39 mouse cellular contexts compared by ENCODE assay signal in the genomic region with DNA sequence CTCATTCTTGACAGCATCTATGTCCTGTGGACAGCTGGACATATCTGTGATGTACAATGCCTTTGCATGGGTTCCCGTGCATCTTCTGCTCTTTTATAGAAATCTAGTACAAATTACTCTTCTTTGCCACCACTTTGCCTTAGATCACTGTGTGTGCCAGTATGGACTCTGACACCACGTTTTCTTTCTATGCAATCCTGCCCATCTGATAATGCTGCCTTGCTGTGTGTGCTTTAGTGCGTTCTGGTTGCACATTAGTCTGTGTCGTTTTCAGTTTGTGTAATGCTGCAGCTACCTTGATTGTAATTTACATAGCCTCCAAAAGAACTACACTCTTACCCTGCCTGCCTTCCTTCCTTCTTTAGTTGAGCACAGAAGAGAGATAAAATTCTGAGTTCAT. TPM values are rescaled to one million over a fixed set of nuclear protein-coding genes. Genes with fewer than 3 reads are reported as not detected.
"Had no signal": no experiment of that assay in that cellular context is flagged by ENCODE, and none has a peak within 500 bp of the region (broad histone marks: within the 10 kb centered on the region; RNA-seq: fewer than 3 reads in every experiment).

No protein-coding gene starts in this region.

- ATAC-seq: forebrain, embryonic 13.5 days; forebrain, embryonic 14.5 days; forebrain, embryonic 15.5 days; forebrain, embryonic 16.5 days; forebrain, postnatal 0 days had no signal

- H3K27me3 ChIP-seq: embryonic facial prominence, embryonic 12.5 days; embryonic facial prominence, embryonic 13.5 days; embryonic facial prominence, embryonic 15.5 days; forebrain, embryonic 12.5 days; forebrain, embryonic 13.5 days; forebrain, embryonic 15.5 days had no signal

- H3K4me3 ChIP-seq: embryonic facial prominence, embryonic 10.5 days; embryonic facial prominence, embryonic 12.5 days; embryonic facial prominence, embryonic 13.5 days; embryonic facial prominence, embryonic 15.5 days; erythroblast, embryonic 14.5 days; forebrain, embryonic 10.5 days; forebrain, embryonic 12.5 days; forebrain, embryonic 13.5 days; forebrain, embryonic 15.5 days; gastrocnemius, adult 2 months; heart, adult 2 months had no signal

- H3K27ac ChIP-seq: embryonic facial prominence, embryonic 10.5 days; embryonic facial prominence, embryonic 12.5 days; embryonic facial prominence, embryonic 13.5 days; embryonic facial prominence, embryonic 15.5 days; forebrain, embryonic 10.5 days; forebrain, embryonic 12.5 days; forebrain, embryonic 13.5 days; forebrain, embryonic 15.5 days; gastrocnemius, adult 2 months; heart, adult 2 months had no signal

- H3K9me3 ChIP-seq: embryonic facial prominence, embryonic 10.5 days; embryonic facial prominence, embryonic 12.5 days; embryonic facial prominence, embryonic 13.5 days; embryonic facial prominence, embryonic 15.5 days; forebrain, embryonic 10.5 days; forebrain, embryonic 12.5 days; forebrain, embryonic 13.5 days; forebrain, embryonic 15.5 days had no signal

- H3K9ac ChIP-seq: embryonic facial prominence, embryonic 12.5 days; embryonic facial prominence, embryonic 13.5 days; embryonic facial prominence, embryonic 15.5 days; forebrain, embryonic 12.5 days; forebrain, embryonic 13.5 days; forebrain, embryonic 15.5 days; forebrain, postnatal 0 days had no signal

- DNase-seq: cerebellum, adult 2 months; cerebellum, adult 8-10 months; cerebellum, adult 9-10 months; cerebellum, adult 9-11 months; cerebellum, postnatal 10 days; cerebellum, postnatal 14 days; cerebellum, postnatal 25 days; cerebellum, postnatal 36 days; embryo, embryonic 11 days; forebrain, postnatal 0 days; gastrocnemius, adult 2 months; gastrocnemius, postnatal 10 days; gastrocnemius, postnatal 14 days; gastrocnemius, postnatal 25 days; gastrocnemius, postnatal 36 days; heart, adult 18-20 months; heart, adult 2 months had no signal

- H3K4me2 ChIP-seq: embryonic facial prominence, embryonic 12.5 days; embryonic facial prominence, embryonic 13.5 days; embryonic facial prominence, embryonic 15.5 days; forebrain, embryonic 12.5 days; forebrain, embryonic 13.5 days; forebrain, embryonic 15.5 days had no signal

RNA-seq across cellular contexts. Expression of a gene that starts 6.3 kb away (rescaled TPM):
- total RNA-seq: common myeloid progenitor, adult 5-6 weeks; forebrain, postnatal 0 days; gastrocnemius, adult 18-20 months; gastrocnemius, adult 2 months; gastrocnemius, adult 8-10 months; gastrocnemius, postnatal 10 days; gastrocnemius, postnatal 14 days; gastrocnemius, postnatal 25 days; gastrocnemius, postnatal 36 days; gastrocnemius, postnatal 4 days; granulocyte monocyte progenitor cell, adult 5-6 weeks; heart, adult 18-20 months; heart, adult 2 months had no signal
- polyA plus RNA-seq: cerebellum, adult 2 months; cortical plate, adult 2 months; embryonic facial prominence, embryonic 10.5 days; embryonic facial prominence, embryonic 11.5 days; embryonic facial prominence, embryonic 13.5 days; embryonic facial prominence, embryonic 14.5 days; embryonic facial prominence, embryonic 15.5 days; erythroblast, embryonic 14.5 days; forebrain, embryonic 10.5 days; forebrain, embryonic 11.5 days; forebrain, embryonic 12.5 days; forebrain, embryonic 13.5 days; forebrain, embryonic 14.5 days; forebrain, embryonic 15.5 days; forebrain, embryonic 16.5 days; forebrain, postnatal 0 days; frontal cortex, adult 2 months; gonadal fat pad, adult 2 months; heart, adult 2 months had no signal

RNA-seq across cellular contexts. Expression of a gene that starts 52.0 kb away (rescaled TPM):
- total RNA-seq: common myeloid progenitor, adult 5-6 weeks; forebrain, postnatal 0 days; gastrocnemius, adult 18-20 months; gastrocnemius, adult 2 months; gastrocnemius, adult 8-10 months; gastrocnemius, postnatal 10 days; gastrocnemius, postnatal 14 days; gastrocnemius, postnatal 25 days; gastrocnemius, postnatal 36 days; gastrocnemius, postnatal 4 days; granulocyte monocyte progenitor cell, adult 5-6 weeks; heart, adult 18-20 months; heart, adult 2 months had no signal
- polyA plus RNA-seq: cerebellum, adult 2 months; cortical plate, adult 2 months; embryonic facial prominence, embryonic 10.5 days; embryonic facial prominence, embryonic 14.5 days; erythroblast, embryonic 14.5 days; forebrain, embryonic 10.5 days; forebrain, embryonic 11.5 days; forebrain, embryonic 14.5 days; frontal cortex, adult 2 months; heart, adult 2 months had no signal
